Mouse (Mus musculus): ENCODE results near the gene Otx1. TPM values are rescaled to one million over a fixed set of nuclear protein-coding genes. Genes with fewer than 3 reads are reported as not detected.
A peak's percentile ranks its signal among the peaks of the same experiment; 100 is the strongest.

The Otx1 gene
- polyA plus RNA-seq, 1 experiment from 2014 or later = 0.39 TPM

GRCm38 (mm10) chr11:22016341-22016740 lies 13.6 kb upstream of the Otx1 start:
- Histone ChIP-seq H3K4me2 (no peak overlapping the region), H3K4me3 (ENCODE audit: low read depth, low read length) (no peak overlapping the region), H3K4me1 (ENCODE audit: insufficient read depth) (no peaks in the 10 kb centered on the region), H3K9ac (no peak overlapping the region), H3K36me3 (ENCODE audit: insufficient read depth) (no peaks in the 10 kb centered on the region), H3K27ac (ENCODE audit: low read depth) (no peak overlapping the region), H3K9me3 (ENCODE audit: low read depth, low read length) (no peaks in the 10 kb centered on the region), H3K27me3 (ENCODE audit: insufficient read depth, low read length) (no peaks in the 10 kb centered on the region)
- ATAC-seq (ENCODE audit: insufficient read depth) (no peak), DNase-seq (no peak)
- TF ChIP-seq CTCF (IDR thresholded peaks at IDR 0.05; ENCODE audit: low read depth) = no peak
- 74% methylated on average over 3 of the region's 3 CpGs for WGBS

GRCm38 (mm10) chr11:22008817-22009216 lies 6.1 kb upstream of the Otx1 start:
- H3K9me3 ChIP-seq (ENCODE audit: low read depth, low read length) = no peaks in the 10 kb centered on the region
- ATAC-seq (ENCODE audit: insufficient read depth) = no peak
- H3K4me1 ChIP-seq (ENCODE audit: insufficient read depth) = no peaks in the 10 kb centered on the region
- H3K27me3 ChIP-seq (ENCODE audit: insufficient read depth, low read length) = peaks cover 50% of the 10 kb centered on the region
- H3K9ac ChIP-seq = no peak overlapping the region
- no peak for TF ChIP-seq CTCF (IDR thresholded peaks at IDR 0.05; ENCODE audit: low read depth)
- 28% methylated on average over 2 of the region's 2 CpGs for WGBS
- H3K27ac ChIP-seq (ENCODE audit: low read depth) = no peak overlapping the region
- H3K4me2 ChIP-seq = peak overlapping the region; percentile 50
- H3K4me3 ChIP-seq (ENCODE audit: low read depth, low read length) = 0 out of 2 replicates have a peak overlapping the region, but pooled peaks have one; percentile 12
- no peaks in the 10 kb centered on the region for H3K36me3 ChIP-seq (ENCODE audit: insufficient read depth)
- peak; percentile 57 for DNase-seq

GRCm38 (mm10) chr11:22008129-22008596 lies 5.5 kb upstream of the Otx1 start:
- no peak for TF ChIP-seq CTCF (IDR thresholded peaks at IDR 0.05; ENCODE audit: low read depth)
- H3K27ac ChIP-seq (ENCODE audit: low read depth) = no peak overlapping the region
- no peaks in the 10 kb centered on the region for H3K4me1 ChIP-seq (ENCODE audit: insufficient read depth)
- no peaks in the 10 kb centered on the region for H3K9me3 ChIP-seq (ENCODE audit: low read depth, low read length)
- H3K4me2 ChIP-seq = peak overlapping the region; percentile 50
- H3K27me3 ChIP-seq (ENCODE audit: insufficient read depth, low read length) = peaks cover 57% of the 10 kb centered on the region
- no peak overlapping the region for H3K9ac ChIP-seq
- no peaks in the 10 kb centered on the region for H3K36me3 ChIP-seq (ENCODE audit: insufficient read depth)
- DNase-seq (no peak), ATAC-seq (ENCODE audit: insufficient read depth) (peak; percentile 18; the same call in 1 of the 2 replicates)
- 0 out of 2 replicates have a peak overlapping the region, but pooled peaks have one; percentile 12 for H3K4me3 ChIP-seq (ENCODE audit: low read depth, low read length)
- 4% methylated on average over 10 of the region's 10 CpGs for WGBS

GRCm38 (mm10) chr11:22007781-22008110 lies 5.0 kb upstream of the Otx1 start:
- Histone ChIP-seq H3K27me3 (ENCODE audit: insufficient read depth, low read length) (peaks cover 59% of the 10 kb centered on the region), H3K4me2 (peak overlapping the region; percentile 50), H3K4me3 (ENCODE audit: low read depth, low read length) (no peak overlapping the region), H3K27ac (ENCODE audit: low read depth) (no peak overlapping the region), H3K4me1 (ENCODE audit: insufficient read depth) (no peaks in the 10 kb centered on the region), H3K9me3 (ENCODE audit: low read depth, low read length) (no peaks in the 10 kb centered on the region), H3K9ac (no peak overlapping the region), H3K36me3 (ENCODE audit: insufficient read depth) (no peaks in the 10 kb centered on the region)
- 8% methylated on average over 6 of the region's 6 CpGs for WGBS
- ATAC-seq (ENCODE audit: insufficient read depth) = no peak
- DNase-seq = no peak
- TF ChIP-seq CTCF (IDR thresholded peaks at IDR 0.05; ENCODE audit: low read depth) = no peak

GRCm38 (mm10) chr11:22007088-22007780 lies 4.5 kb upstream of the Otx1 start:
- Histone ChIP-seq H3K4me1 (ENCODE audit: insufficient read depth) (no peaks in the 10 kb centered on the region), H3K27ac (ENCODE audit: low read depth) (no peak overlapping the region), H3K4me2 (peak overlapping the region; percentile 50), H3K4me3 (ENCODE audit: low read depth, low read length) (no peak overlapping the region; the same call in 1 of the 2 replicates), H3K36me3 (ENCODE audit: insufficient read depth) (no peaks in the 10 kb centered on the region), H3K9ac (no peak overlapping the region), H3K27me3 (ENCODE audit: insufficient read depth, low read length) (peaks cover 64% of the 10 kb centered on the region), H3K9me3 (ENCODE audit: low read depth, low read length) (no peaks in the 10 kb centered on the region)
- TF ChIP-seq CTCF (IDR thresholded peaks at IDR 0.05; ENCODE audit: low read depth) = no peak
- WGBS = 12% methylated on average over 20 of the region's 20 CpGs
- peak; percentile 38 for DNase-seq
- peak; percentile 8; the same call in 1 of the 2 replicates for ATAC-seq (ENCODE audit: insufficient read depth)

GRCm38 (mm10) chr11:22006471-22007087 lies 3.9 kb upstream of the Otx1 start:
- ATAC-seq (ENCODE audit: insufficient read depth) (no peak), DNase-seq (no peak)
- Histone ChIP-seq H3K4me3 (ENCODE audit: low read depth, low read length) (no peak overlapping the region), H3K9ac (no peak overlapping the region), H3K36me3 (ENCODE audit: insufficient read depth) (no peaks in the 10 kb centered on the region), H3K27ac (ENCODE audit: low read depth) (no peak overlapping the region), H3K9me3 (ENCODE audit: low read depth, low read length) (no peaks in the 10 kb centered on the region), H3K4me2 (peak overlapping the region; percentile 50), H3K27me3 (ENCODE audit: insufficient read depth, low read length) (peaks cover 71% of the 10 kb centered on the region), H3K4me1 (ENCODE audit: insufficient read depth) (peaks cover 3% of the 10 kb centered on the region; the same call in 1 of the 2 replicates)
- WGBS = 35% methylated on average over 12 of the region's 12 CpGs
- TF ChIP-seq CTCF (IDR thresholded peaks at IDR 0.05; ENCODE audit: low read depth) = no peak

- peak; percentile 2 for DNase-seq
- Histone ChIP-seq H3K4me1 (ENCODE audit: insufficient read depth) (peaks cover 3% of the 10 kb centered on the region; the same call in 1 of the 2 replicates), H3K27ac (ENCODE audit: low read depth) (no peak overlapping the region), H3K9ac (no peak overlapping the region), H3K36me3 (ENCODE audit: insufficient read depth) (no peaks in the 10 kb centered on the region), H3K9me3 (ENCODE audit: low read depth, low read length) (no peaks in the 10 kb centered on the region), H3K27me3 (ENCODE audit: insufficient read depth, low read length) (peaks cover 83% of the 10 kb centered on the region), H3K4me2 (no peak overlapping the region), H3K4me3 (ENCODE audit: low read depth, low read length) (no peak overlapping the region)
- no peak for ATAC-seq (ENCODE audit: insufficient read depth)
- 25% methylated on average over 9 of the region's 9 CpGs for WGBS
- TF ChIP-seq CTCF (IDR thresholded peaks at IDR 0.05; ENCODE audit: low read depth) = no peak
Observed at GRCm38 (mm10) chr11:22005281-22005870, 2.7 kb upstream of the Otx1 start.
